Mouse (Mus musculus) testis, adult 2 months (tissue): Measurements from ENCODE around the gene Ifna16.

ENCODE experiments used
- CTCF ChIP-seq: fragments of 200-500 bp; IDR thresholded peaks from 2 replicates; pipeline ENCODE4 v1.5.1; 2012; ENCODE audit warnings: low read depth, mild to moderate bottlenecking, inconsistent platforms, low read length, moderate library complexity; ENCODE audit not compliant: control insufficient read depth, insufficient read depth, insufficient replicate concordance
- POLR2A ChIP-seq: fragments of 200-500 bp; IDR thresholded peaks from 2 replicates; pipeline ENCODE4 v1.6.1; 2012; ENCODE audit warnings: low read depth, mild to moderate bottlenecking, inconsistent platforms, low read length, moderate library complexity; ENCODE audit not compliant: control insufficient read depth

DNA sequence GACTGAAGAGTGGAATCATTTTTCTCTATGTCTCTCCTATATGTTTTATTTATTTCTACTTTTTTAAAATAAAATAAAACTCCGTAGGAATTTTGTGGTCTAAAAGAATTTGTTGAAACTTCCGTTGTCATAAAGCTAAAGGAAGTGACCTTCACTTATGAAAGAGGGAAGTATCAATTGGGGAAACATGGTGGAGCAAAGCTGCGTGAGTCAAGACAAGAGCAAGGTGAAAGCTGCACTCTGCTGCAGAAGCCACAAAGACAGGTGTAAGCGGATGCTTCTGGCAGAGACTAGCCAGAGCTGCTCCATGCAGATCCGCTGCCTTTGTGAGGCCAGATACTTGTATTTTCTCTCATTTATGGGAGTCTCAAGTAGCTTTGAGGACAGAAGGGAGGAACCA, 22.1 kb upstream of the Ifna16 start:
- TF ChIP-seq POLR2A (no peak), CTCF (no peak)
